Mouse (Mus musculus): Measurements from ENCODE around the gene Slc16a10.

The Slc16a10 gene

DNA sequence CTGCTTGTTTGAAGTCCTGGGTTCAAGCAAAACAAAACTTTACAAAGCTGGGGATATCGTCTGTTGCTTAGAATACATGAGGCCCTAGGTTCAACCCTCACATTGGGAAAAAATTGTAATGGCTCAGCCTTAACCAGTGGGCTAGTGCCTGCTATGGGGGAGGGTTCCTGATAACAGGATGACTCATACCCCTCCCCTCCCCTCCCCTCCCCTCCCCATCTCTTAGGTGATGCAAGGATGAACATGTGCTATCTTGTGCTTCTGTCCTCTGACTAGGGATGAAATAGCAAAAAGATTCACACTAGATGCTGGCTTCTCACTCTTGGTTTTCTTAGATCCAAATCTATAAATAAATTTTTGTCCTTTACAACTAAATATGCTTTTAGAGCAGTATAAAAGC is 2.8 kb upstream of the Slc16a10 start:
- Histone ChIP-seq H3K4me1 (replicated peaks; ENCODE audit: low read depth, low read length) (peaks cover 13% of the 10 kb centered on the region), H3K4me3 (replicated peaks; ENCODE audit: low read length) (no peak overlapping the region), H3K27me3 (ENCODE audit: insufficient read depth, low read length) (peaks cover 28% of the 10 kb centered on the region), H3K36me3 (ENCODE audit: insufficient read depth, low read length) (no peaks in the 10 kb centered on the region), H3K9me3 (ENCODE audit: low read length) (no peaks in the 10 kb centered on the region)
- no peak for TF ChIP-seq NANOG (IDR thresholded peaks at IDR 0.05; ENCODE audit: borderline replicate concordance, low read length)
- no peak for TF ChIP-seq POU5F1 (IDR thresholded peaks at IDR 0.05; ENCODE audit: borderline replicate concordance, low read length)
- no peak for TF ChIP-seq CTCF (conservative IDR thresholded peaks at IDR 0.05; ENCODE audit: low read length)

- Histone ChIP-seq H3K4me3 (replicated peaks; ENCODE audit: low read length) (peak overlapping the region; percentile 87), H3K27me3 (ENCODE audit: insufficient read depth, low read length) (peaks cover 27% of the 10 kb centered on the region), H3K9me3 (ENCODE audit: low read length) (no peaks in the 10 kb centered on the region), H3K4me1 (replicated peaks; ENCODE audit: low read depth, low read length) (peaks cover 13% of the 10 kb centered on the region), H3K36me3 (ENCODE audit: insufficient read depth, low read length) (no peaks in the 10 kb centered on the region)
- no peak for TF ChIP-seq NANOG (IDR thresholded peaks at IDR 0.05; ENCODE audit: borderline replicate concordance, low read length)
- TF ChIP-seq CTCF (conservative IDR thresholded peaks at IDR 0.05; ENCODE audit: low read length) = no peak
- TF ChIP-seq POU5F1 (IDR thresholded peaks at IDR 0.05; ENCODE audit: borderline replicate concordance, low read length) = no peak
Observed at GRCm38 (mm10) chr10:40141016-40141851, 824 bp downstream of the Slc16a10 start.

DNA sequence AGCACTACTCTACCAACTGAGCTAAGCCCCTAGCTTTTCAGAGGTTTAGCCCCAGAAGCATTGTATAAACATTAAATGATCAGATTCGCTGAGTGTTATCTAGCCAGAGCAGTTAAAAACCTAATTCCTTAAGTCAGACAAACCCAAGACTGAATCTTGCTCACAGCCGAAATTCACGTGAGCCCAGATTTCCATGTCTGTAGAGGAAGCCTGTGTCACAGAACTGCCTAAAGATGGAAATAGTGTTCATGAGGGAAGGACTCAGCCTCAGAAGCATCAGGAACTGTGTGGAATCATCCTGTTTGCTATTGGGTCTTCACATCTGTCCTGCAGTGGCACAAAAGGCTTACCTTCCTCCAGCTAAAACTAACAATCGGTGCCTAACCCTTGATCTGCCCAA is 2.4 kb downstream of the Slc16a10 start:
- H3K4me3 ChIP-seq (replicated peaks; ENCODE audit: low read length) = no peak overlapping the region
- TF ChIP-seq NANOG (IDR thresholded peaks at IDR 0.05; ENCODE audit: borderline replicate concordance, low read length) (no peak), POU5F1 (IDR thresholded peaks at IDR 0.05; ENCODE audit: borderline replicate concordance, low read length) (no peak), CTCF (conservative IDR thresholded peaks at IDR 0.05; ENCODE audit: low read length) (no peak)
- H3K36me3 ChIP-seq (ENCODE audit: insufficient read depth, low read length) = no peaks in the 10 kb centered on the region
- peaks cover 27% of the 10 kb centered on the region for H3K27me3 ChIP-seq (ENCODE audit: insufficient read depth, low read length)
- peaks cover 13% of the 10 kb centered on the region for H3K4me1 ChIP-seq (replicated peaks; ENCODE audit: low read depth, low read length)
- H3K9me3 ChIP-seq (ENCODE audit: low read length) = no peaks in the 10 kb centered on the region

DNA sequence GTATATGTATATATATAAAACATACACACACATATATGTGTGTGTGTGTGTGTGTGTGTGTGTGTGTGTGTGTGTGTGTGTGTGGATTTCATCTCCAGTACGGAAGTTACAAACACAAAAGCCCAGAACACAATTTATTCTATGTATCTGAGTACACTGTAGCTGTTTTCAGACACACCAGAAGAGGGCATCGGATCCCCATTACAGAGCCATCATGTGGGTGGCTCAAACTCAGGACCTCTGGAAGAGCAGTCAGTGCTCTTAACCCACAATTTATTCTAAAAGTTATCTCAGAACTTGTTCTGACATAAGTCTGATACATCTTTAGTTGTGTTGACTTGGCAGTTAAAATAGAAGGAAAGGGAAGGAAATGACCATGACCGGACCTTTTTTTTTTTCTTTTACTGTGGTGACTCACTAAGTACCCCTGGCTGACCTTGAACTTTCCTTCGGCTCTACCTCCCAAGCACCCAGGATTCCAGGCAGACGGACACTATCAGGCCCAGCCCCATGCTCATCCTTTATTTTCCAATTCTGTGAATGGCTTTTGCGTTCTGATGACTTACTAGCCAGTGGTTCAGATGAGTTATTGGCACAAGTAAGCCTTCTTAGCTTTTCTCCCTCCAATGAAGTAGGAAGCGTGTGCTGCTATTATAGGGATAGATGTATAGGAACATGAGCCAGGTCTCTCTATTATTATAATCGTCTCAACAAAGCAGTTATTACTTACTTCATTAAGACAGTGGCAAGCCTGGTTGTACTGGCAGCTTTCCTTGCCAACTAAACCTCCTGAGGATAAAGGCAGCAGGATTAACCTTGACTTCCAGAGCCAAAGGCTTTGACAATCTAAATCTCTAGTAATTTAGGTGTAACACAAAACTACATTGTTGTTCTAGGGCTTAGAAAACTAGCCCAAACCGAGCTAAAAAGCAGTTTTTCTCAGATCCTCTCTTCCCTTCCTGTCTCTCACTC is 6.0 kb downstream of the Slc16a10 start:
- Histone ChIP-seq H3K9me3 (ENCODE audit: low read length) (no peaks in the 10 kb centered on the region), H3K27me3 (ENCODE audit: insufficient read depth, low read length) (peaks cover 17% of the 10 kb centered on the region), H3K4me3 (replicated peaks; ENCODE audit: low read length) (no peak overlapping the region), H3K36me3 (ENCODE audit: insufficient read depth, low read length) (no peaks in the 10 kb centered on the region), H3K4me1 (replicated peaks; ENCODE audit: low read depth, low read length) (peaks cover 5% of the 10 kb centered on the region)
- no peak for TF ChIP-seq NANOG (IDR thresholded peaks at IDR 0.05; ENCODE audit: borderline replicate concordance, low read length)
- no peak for TF ChIP-seq POU5F1 (IDR thresholded peaks at IDR 0.05; ENCODE audit: borderline replicate concordance, low read length)
- no peak for TF ChIP-seq CTCF (conservative IDR thresholded peaks at IDR 0.05; ENCODE audit: low read length)

- TF ChIP-seq CTCF (conservative IDR thresholded peaks at IDR 0.05; ENCODE audit: low read length) = no peak
- no peak for TF ChIP-seq NANOG (IDR thresholded peaks at IDR 0.05; ENCODE audit: borderline replicate concordance, low read length)
- TF ChIP-seq POU5F1 (IDR thresholded peaks at IDR 0.05; ENCODE audit: borderline replicate concordance, low read length) = no peak
- Histone ChIP-seq H3K36me3 (ENCODE audit: insufficient read depth, low read length) (no peaks in the 10 kb centered on the region), H3K27me3 (ENCODE audit: insufficient read depth, low read length) (peaks cover 8% of the 10 kb centered on the region), H3K4me3 (replicated peaks; ENCODE audit: low read length) (no peak overlapping the region), H3K4me1 (replicated peaks; ENCODE audit: low read depth, low read length) (no peaks in the 10 kb centered on the region), H3K9me3 (ENCODE audit: low read length) (no peaks in the 10 kb centered on the region)
Observed at GRCm38 (mm10) chr10:40134906-40135305, 7.2 kb downstream of the Slc16a10 start.

DNA sequence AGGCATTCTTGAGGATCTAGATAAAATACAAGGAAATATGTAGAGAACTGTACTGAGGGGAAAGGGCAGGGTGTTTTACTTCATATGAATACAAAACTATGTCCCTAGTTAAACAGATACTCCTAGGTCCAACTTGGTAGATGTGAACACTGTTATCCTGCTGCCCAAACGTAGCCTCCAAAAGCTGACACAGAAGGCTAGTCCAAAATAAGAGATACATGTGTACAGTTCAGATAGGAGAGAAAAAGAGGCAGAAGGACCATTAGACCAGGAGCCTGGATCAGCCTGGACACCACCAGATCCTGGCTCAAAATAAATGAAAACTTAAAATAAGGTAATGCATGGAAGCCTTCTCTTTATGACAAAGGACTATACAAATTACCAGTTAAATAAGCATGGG is 8.4 kb downstream of the Slc16a10 start:
- H3K36me3 ChIP-seq (ENCODE audit: insufficient read depth, low read length) = no peaks in the 10 kb centered on the region
- H3K4me3 ChIP-seq (replicated peaks; ENCODE audit: low read length) = no peak overlapping the region
- no peaks in the 10 kb centered on the region for H3K4me1 ChIP-seq (replicated peaks; ENCODE audit: low read depth, low read length)
- TF ChIP-seq NANOG (IDR thresholded peaks at IDR 0.05; ENCODE audit: borderline replicate concordance, low read length) (no peak), POU5F1 (IDR thresholded peaks at IDR 0.05; ENCODE audit: borderline replicate concordance, low read length) (no peak), CTCF (conservative IDR thresholded peaks at IDR 0.05; ENCODE audit: low read length) (no peak)
- H3K9me3 ChIP-seq (ENCODE audit: low read length) = no peaks in the 10 kb centered on the region
- H3K27me3 ChIP-seq (ENCODE audit: insufficient read depth, low read length) = no peaks in the 10 kb centered on the region

- H3K4me1 ChIP-seq (replicated peaks; ENCODE audit: low read depth, low read length) = no peaks in the 10 kb centered on the region
- H3K27me3 ChIP-seq (ENCODE audit: insufficient read depth, low read length) = no peaks in the 10 kb centered on the region
- TF ChIP-seq POU5F1 (IDR thresholded peaks at IDR 0.05; ENCODE audit: borderline replicate concordance, low read length) = no peak
- TF ChIP-seq CTCF (conservative IDR thresholded peaks at IDR 0.05; ENCODE audit: low read length) = no peak
- TF ChIP-seq NANOG (IDR thresholded peaks at IDR 0.05; ENCODE audit: borderline replicate concordance, low read length) = no peak
- no peak overlapping the region for H3K4me3 ChIP-seq (replicated peaks; ENCODE audit: low read length)
- H3K9me3 ChIP-seq (ENCODE audit: low read length) = no peaks in the 10 kb centered on the region
- no peaks in the 10 kb centered on the region for H3K36me3 ChIP-seq (ENCODE audit: insufficient read depth, low read length)
Observed at GRCm38 (mm10) chr10:40131690-40132418, 10.2 kb downstream of the Slc16a10 start.

DNA sequence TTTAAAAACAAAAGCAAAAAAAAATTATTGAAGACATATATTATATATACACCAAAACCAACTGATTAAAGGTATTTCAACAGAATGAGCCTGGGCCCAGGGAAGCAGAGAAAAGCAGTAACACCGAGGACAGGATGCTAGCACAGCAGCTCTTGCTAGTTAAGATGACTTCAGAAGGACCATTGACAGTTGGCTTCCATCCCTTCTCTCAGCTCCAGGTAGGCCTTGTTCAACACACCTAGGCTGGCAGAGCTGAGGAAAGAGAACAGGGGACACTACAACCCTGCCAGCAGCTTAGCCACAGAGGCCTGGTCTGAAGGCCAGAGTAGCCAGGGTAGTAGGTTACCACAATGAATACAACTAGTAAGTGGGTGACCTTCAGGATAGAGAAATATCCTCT is 11.9 kb downstream of the Slc16a10 start:
- Histone ChIP-seq H3K4me1 (replicated peaks; ENCODE audit: low read depth, low read length) (no peaks in the 10 kb centered on the region), H3K27me3 (ENCODE audit: insufficient read depth, low read length) (no peaks in the 10 kb centered on the region), H3K9me3 (ENCODE audit: low read length) (no peaks in the 10 kb centered on the region), H3K4me3 (replicated peaks; ENCODE audit: low read length) (no peak overlapping the region), H3K36me3 (ENCODE audit: insufficient read depth, low read length) (no peaks in the 10 kb centered on the region)
- TF ChIP-seq POU5F1 (IDR thresholded peaks at IDR 0.05; ENCODE audit: borderline replicate concordance, low read length) (no peak), NANOG (IDR thresholded peaks at IDR 0.05; ENCODE audit: borderline replicate concordance, low read length) (no peak), CTCF (conservative IDR thresholded peaks at IDR 0.05; ENCODE audit: low read length) (no peak)
